Mouse (Mus musculus) myocyte (in vitro differentiated cells): ENCODE data around the gene 4933407L21Rik.

Source experiments
- CEBPB ChIP-seq: IDR thresholded peaks from 2 replicates; pipeline ENCODE4 v1.6.1; 2011; ENCODE audit warnings: mild to moderate bottlenecking, moderate library complexity; ENCODE audit not compliant: poor library complexity, insufficient read depth, severe bottlenecking
- E2F4 ChIP-seq: IDR thresholded peaks from one replicate; pipeline ENCODE4 v1.6.1; 2011; ENCODE audit warnings: mild to moderate bottlenecking, control low read depth, moderate library complexity; ENCODE audit not compliant: insufficient read depth
- POLR2A ChIP-seq: IDR thresholded peaks from one replicate; pipeline ENCODE4 v1.6.1; 2011; ENCODE audit warnings: low read depth, mild to moderate bottlenecking, control low read depth, moderate library complexity; ENCODE audit not compliant: insufficient read length

DNA sequence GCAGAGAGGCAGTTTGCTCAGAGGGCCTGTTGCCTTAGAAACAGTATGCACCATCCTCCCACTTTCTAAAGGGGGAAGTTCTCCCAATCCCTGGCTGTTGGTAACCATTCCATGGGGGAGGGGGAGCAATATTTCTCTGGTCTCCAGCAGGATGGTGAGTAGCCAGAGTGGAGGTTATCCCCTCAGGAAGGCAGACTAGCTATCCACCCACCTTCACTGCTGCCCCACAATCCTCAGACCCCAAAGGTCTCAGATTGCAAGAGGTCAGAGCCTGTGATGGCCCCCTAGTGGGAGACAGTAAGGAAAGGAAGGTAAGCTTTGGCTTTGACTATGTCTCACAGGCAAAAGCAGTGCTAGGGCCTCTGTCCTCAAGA lies 28.9 kb upstream of the 4933407L21Rik start:
- TF ChIP-seq E2F4 (no peak), CEBPB (no peak), POLR2A (no peak)
